Mouse (Mus musculus) megakaryocyte progenitor cell, adult 5-6 weeks (primary cell): ENCODE measurements around the gene Nprl2. TPM values are rescaled to one million over a fixed set of nuclear protein-coding genes. Genes with fewer than 3 reads are reported as not detected.
A peak's percentile ranks its signal among the peaks of the same experiment; 100 is the strongest.
"Not testable (repeated sequence)": the region's sequence is repeated elsewhere in the genome, so short reads cannot be mapped to it uniquely, and the experiment has no call there.

Experiments used
- ATAC-seq: replicated peaks from 2 replicates; pipeline ENCODE4 v1.8.0; 2016; ENCODE audit warnings: mild to moderate bottlenecking, moderate TSS enrichment, inconsistent platforms; ENCODE audit not compliant: poor library complexity
- total RNA-seq, 2 experiments: library from RNA; stranded (forward) in 1 of 2; stranded (reverse) in 1 of 2; fragments of 157-497, 149-512 nt in 1 of 2; fragments of 200-1000 nt in 1 of 2; gene quantifications; 2 replicates each; pipeline versions ENCODE4 v1.2.3 to v1.2.4; 2015 to 2017

The Nprl2 gene
- total RNA-seq, 2 experiments from 2014 or later: 13.0 to 14.3 TPM

DNA sequence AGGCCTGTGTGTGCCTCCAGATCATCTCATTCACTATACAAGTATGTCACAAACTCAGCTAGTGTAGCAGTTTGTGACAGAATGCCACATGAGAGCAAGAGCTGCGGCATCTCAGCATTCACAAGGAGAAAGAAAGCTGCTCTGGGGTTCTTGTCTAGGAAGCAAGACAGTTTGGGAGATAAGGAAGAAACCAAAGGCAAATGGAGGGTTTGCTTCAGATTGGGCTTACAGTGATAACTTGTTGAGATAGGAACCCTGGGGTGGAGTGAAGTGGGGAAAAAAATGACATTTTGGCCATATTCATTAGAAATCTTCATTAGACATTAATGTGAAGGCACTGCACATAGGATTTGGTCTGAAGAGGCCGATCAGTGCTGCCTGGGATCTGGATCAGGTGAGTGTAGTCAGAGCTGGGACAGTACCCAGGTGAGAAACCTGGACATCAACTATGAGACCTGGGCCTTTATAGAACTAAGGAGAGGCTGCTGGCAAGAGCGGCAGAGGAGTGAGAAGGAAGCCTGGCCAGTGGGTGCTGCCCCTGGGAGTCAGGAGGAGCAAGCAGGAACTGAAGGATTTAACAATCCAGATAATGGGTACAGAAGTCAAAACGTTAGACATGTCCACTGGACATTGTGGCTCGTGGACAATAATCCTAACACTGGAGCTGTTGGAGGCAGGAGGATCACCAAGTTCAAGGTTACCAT, 10.8 kb downstream of the Nprl2 start:
- ATAC-seq: no peak

GRCm38 (mm10) chr9:107553541-107554318, 11.7 kb downstream of the Nprl2 start:
- ATAC-seq: peak; percentile 2

GRCm38 (mm10) chr9:107554319-107554825, 12.3 kb downstream of the Nprl2 start:
- ATAC-seq: peak; percentile 85

DNA sequence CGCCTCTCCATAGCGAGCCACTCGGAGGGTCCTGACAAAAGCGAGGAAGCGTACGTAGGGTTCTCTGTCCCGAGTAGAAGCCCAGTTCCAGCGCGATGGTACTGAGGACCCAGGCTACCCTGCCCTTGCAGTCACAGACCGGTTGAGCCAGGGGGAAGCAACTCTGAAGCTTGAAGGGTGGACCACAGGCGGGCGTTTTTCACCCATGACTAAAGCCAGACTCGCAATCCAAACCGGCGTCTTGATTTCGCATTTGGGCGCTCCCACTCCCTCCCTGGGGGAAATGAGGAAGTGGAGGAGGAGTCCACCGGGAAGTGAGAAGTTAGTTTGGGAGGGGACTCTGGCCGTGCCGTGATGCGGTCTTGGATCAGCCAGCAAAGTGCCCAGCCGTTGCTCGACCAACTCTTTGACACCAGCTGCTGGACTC, 13.0 kb downstream of the Nprl2 start:
- ATAC-seq: peak; percentile 20

GRCm38 (mm10) chr9:107555701-107556100, 13.7 kb downstream of the Nprl2 start:
- ATAC-seq: no peak

GRCm38 (mm10) chr9:107556346-107556745, 14.3 kb downstream of the Nprl2 start:
- ATAC-seq: no peak

DNA sequence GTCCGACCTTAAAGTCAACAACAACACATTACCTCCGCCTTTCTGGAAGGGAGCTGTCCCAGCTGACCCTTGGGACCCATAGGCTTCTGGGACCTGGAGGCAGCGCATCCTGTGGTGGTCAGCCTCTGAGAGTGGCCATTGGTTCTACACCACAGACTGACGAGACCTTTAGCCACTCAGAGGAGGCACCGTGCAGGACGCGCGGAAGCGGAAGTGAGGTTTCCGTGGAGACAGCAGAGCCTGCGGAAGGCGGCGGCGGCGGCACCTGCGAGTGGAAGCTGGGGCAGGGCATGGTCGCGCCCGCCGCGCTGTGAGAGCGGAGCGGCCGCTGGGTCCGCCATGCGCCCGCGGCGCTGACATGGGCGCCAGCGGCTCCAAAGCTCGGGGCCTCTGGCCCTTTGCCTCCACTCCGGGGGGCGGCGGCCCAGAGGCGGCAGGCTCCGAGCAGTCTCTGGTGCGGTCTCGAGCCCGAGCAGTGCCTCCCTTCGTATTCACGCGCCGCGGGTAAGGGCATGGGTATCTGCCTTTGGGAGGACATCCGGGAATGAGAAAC, 21.1 kb downstream of the Nprl2 start, which contains the start of gene Tusc2:
Tusc2 (plus strand) TSS at position 227 of the 553 bp plus-strand sequence.
- peak; percentile 91 for ATAC-seq

DNA sequence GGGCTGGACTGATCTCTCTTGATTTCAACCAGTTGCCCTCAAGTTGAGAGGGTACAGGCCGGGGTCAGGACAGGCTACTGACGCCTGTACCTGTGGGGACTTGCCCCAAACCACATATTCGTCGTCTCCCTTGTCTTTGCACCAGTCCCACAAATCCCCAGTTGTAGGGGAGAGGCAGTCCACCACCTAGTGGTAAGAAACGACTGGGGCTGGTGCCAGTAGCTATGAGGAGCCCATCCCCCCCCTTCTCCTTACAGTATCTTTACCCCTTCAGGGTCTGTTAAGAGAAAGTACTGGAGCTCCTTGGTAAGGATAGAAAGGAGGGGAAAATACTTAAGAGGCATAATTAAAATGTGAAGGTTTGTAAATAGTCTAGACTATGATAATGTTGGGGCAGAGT, 23.5 kb downstream of the Nprl2 start:
- ATAC-seq: 0 out of 2 replicates have a peak, but pooled peaks have one; percentile 9

GRCm38 (mm10) chr9:107566041-107566709, 24.1 kb downstream of the Nprl2 start:
- ATAC-seq: peak; percentile 43

- ATAC-seq: no peak
These were observed 24.8 kb downstream of the Nprl2 start for GRCm38 (mm10) chr9:107566855-107567254.

DNA sequence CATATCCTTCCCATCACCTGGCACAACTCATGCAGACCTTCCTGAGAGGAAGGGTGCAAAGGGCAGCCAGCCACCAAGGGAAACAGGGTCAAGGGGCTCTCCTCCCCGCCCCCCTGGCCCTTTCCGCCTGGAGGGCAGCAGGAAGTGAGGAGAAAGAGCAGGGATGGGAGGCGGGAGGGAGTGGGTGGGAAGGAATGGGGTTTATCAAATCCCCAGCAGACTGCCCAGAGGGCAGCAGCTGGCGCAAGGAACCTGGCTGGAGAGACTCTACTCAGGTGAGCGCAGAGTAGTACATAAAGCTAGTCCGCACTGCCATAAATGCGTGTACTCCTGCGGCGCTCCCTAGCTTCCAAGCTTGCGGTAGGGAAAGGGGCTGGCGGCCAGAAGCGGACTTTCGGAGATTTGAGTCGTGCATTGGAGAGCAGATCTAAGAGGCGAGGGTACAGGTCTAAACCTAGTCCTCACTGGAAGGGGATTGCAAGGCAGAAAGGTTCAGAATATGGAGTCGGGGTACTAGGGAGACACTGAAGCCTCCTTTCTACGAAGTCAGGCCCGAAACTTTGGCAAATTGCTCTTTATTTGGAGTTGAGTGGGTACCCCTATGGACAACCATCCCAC, 25.8 kb downstream of the Nprl2 start, which contains the start of gene Hyal2:
Hyal2 (plus strand) TSS at position 244 of the 618 bp plus-strand sequence.
- no peak for ATAC-seq

DNA sequence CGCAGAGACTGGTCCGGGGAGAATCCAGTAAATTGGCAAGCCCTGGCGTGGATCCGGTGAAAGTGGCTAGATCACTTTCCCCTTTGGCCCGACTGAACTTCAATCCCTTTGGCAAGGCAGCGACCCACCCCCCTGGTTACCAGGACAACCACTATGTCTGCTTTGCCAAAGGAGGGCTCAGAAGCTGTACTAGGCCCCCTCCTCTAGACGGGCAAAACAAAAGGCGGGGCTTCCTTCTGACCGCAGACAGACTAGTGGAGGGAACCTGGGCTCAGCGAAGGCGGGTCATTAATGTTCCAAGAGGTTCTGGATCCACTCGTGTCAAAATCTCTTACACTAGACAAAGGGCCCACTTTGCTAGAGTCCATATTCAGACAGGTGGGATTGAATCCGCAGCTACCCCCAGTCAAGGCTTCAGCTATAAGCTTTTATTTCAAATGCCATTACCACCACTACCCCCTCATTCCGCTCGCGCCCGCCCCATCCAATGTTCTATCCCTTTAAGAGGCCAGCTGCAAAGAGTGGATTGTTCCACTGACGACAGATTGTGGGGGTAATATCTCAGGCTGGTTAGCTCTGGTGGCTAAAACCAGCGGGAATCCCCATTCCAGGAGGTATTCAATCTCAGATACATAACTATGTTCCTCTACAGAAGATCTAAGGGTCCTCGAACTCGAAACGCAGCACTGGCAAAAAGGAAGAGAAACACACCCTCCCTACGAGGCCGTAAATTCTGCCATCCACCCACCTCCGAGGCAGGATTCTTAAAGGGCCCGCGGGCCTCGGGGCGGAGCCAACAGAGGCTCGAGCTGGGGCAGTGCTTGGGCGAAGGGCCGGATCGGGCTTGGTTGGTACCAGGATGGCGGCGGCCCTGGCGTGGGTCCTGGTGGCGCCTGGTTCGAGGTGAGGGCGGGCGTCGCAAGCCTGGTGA, 26.6 kb downstream of the Nprl2 start:
- peak; percentile 63 for ATAC-seq

- ATAC-seq: peak; percentile 6
These were observed 27.2 kb downstream of the Nprl2 start for GRCm38 (mm10) chr9:107569270-107569669.

DNA sequence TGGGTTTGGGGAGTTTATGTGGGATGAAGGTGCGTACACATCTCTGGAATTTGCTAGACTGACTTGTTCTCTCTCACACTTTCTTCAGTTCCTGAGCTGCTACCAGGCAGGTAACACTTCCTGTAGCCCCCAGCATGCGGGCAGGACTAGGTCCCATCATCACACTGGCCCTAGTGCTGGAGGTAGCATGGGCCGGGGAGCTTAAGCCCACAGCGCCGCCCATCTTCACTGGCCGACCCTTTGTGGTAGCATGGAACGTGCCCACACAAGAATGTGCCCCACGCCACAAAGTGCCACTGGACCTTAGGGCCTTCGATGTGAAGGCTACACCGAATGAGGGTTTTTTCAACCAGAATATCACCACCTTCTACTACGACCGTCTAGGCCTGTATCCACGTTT, 28.0 kb downstream of the Nprl2 start:
- ATAC-seq: no peak

DNA sequence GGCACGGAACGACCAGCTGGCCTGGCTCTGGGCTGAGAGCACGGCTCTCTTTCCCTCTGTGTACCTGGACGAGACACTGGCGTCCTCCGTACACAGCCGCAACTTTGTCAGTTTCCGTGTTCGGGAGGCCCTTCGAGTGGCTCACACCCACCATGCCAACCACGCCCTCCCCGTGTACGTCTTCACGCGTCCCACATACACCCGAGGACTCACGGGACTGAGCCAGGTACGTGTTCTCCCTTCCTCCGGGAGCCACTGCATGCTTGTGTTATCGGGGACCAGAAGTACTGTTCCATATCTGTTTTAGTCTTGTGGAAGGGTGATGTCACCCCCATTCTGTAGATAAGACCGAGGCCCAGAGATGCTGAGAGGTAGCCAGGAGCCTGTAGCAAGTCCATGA, 28.8 kb downstream of the Nprl2 start:
- ATAC-seq: peak; percentile 32

DNA sequence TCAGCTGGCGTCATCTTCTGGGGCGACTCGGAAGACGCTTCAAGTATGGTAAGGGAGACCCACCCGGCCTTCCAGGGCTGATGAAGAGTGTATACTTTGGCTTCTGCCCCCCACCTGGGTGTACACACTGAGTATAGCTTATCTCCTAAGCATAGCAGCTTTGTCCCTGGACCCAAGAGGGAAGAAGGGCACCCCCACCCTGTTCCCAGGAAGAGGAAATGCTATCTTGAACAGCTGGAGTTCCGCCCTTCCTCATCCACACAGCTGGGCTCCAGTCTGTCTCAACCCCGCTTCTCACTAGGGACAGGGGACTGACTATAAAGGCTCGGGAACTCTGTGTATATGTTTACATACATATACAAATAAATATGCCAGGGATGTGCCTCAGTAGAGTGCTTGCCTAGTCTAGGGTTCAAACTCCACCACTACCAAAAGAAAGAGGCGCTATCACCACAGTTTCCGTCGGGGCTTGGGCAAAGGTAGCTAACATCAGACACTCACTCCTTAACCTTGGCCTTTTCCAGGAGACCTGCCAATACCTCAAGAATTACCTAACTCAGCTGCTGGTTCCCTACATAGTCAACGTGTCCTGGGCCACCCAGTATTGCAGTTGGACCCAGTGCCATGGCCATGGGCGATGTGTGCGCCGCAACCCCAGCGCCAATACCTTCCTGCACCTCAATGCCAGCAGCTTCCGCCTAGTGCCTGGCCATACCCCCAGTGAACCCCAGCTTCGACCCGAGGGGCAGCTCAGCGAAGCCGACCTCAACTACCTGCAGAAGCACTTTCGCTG, 29.7 kb downstream of the Nprl2 start:
- ATAC-seq: no peak

DNA sequence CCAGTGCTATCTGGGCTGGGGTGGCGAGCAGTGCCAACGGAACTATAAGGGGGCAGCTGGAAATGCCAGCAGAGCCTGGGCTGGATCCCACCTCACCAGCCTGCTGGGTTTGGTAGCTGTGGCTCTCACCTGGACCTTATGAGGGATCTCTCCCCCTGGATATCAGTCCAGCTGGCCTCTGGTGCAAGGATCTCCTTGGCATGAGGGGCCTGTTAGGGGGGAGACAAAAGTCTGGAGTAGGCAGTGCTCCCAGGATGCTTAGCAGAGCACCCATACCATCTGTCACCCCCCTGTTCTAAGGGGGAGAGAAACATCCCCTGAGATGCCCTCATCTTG, 30.3 kb downstream of the Nprl2 start:
- no peak for ATAC-seq

DNA sequence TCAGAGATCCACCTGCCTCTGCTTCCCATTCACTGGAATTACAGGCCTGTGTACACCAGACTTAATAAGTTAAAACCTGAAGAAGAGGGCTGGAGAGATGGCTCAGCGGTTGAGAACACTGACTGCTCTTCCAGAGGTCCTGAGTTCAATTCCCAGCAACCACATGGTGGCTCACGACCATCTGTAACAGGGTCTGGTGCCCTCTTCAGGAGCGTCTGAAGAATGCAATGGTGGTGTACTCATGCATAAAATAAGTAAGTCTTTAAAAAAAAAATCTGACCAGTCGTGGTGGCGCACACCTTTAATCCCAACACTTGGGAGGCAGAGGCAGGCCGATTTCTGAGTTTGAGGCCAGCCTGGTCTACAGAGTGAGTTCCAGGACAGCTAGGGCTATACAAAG, 31.7 kb downstream of the Nprl2 start:
- not testable (repeated sequence) for ATAC-seq
